Mouse (Mus musculus): ENCODE measurements around the gene 4632433K11Rik.
"Not testable (repeated sequence)": the region's sequence is repeated elsewhere in the genome, so short reads cannot be mapped to it uniquely, and the experiment has no call there.

The 4632433K11Rik gene

DNA sequence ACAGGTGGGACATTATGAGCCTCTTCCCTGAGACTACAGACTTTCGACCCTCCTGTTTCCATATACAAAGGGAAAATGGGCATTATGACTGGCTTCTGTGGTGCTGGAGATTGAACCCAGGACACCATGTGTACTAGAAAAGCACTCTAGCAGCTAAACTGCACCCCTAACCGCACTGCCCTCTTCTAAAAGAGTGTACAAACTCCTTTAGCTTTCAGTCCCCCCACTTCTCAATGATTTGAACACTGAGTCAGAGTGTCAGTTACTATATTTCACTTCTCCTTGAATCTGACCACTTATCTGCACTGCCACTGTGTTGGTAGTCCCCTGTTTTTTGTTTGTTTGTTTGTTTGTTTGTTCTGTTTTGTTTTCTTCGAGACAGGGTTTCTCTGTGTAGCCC, at the start of gene 4632433K11Rik:
Gene 4632433K11Rik, plus strand, starts transcription at position 301 of the 400 bp plus-strand sequence.
- no peak for DNase-seq

DNA sequence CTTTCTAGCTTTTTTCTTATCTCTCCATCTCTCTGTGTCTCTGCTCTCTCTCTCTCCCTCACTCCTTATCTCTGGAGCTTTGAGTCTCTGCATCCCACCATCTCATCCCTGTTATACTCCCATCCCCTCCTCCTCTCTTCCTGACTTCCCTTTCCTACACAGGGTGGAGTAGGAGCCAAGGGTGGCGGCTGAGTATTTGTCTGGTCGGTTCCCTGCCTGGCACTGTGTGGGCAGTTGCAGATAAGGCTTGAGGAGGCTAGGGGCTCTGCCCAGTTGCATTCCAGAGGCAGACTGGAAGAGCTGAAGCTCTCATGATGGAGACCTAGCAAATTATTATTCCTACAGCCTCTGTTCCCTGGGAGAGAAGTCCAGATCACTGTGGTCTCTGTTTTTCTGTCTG, 45.7 kb upstream of the 4632433K11Rik start:
- DNase-seq, result no peak

GRCm38 (mm10) chr7:4993347-4993998, 40.4 kb upstream of the 4632433K11Rik start:
- no peak for DNase-seq

DNA sequence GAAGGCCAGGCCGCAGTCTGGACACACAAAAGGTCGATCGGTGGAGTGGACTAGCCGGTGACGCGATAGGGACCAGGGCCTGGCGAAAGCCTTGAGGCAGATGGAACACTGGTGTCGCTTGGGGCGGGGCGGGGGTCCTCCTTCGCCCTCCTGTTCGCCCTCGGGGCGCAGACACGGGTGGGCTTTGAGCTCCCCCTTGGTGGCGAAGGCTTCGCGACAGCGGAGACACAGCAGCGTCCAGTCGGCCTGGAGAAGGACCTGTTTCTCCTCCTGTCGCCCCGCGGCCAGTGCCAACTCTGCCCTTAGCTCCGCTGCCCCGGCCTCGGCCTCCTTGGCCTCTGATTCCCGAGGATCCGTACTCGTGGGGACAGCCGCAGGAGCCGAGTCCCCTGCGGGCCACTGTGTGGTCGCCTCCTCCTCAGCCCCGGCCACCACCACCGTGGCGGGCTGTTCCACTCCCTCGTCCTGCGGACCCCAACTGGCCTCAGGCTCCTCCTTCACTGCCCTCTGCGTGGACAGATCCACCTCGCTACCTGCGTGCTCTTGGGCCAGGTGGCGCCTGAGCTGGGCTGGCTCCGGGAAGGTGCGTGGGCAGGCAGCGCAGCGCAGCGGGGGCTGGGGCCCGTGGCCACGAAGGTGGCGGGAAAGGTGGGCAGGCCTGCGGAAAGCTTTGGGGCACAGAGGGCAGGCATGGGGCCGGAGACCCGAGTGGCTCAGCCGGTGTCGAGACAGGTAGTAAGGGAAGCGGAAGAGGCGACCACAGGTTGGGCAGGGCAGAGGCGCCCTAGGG, 39.7 kb upstream of the 4632433K11Rik start:
- peak in 1 of 2 experiments; percentile 10 for DNase-seq

DNA sequence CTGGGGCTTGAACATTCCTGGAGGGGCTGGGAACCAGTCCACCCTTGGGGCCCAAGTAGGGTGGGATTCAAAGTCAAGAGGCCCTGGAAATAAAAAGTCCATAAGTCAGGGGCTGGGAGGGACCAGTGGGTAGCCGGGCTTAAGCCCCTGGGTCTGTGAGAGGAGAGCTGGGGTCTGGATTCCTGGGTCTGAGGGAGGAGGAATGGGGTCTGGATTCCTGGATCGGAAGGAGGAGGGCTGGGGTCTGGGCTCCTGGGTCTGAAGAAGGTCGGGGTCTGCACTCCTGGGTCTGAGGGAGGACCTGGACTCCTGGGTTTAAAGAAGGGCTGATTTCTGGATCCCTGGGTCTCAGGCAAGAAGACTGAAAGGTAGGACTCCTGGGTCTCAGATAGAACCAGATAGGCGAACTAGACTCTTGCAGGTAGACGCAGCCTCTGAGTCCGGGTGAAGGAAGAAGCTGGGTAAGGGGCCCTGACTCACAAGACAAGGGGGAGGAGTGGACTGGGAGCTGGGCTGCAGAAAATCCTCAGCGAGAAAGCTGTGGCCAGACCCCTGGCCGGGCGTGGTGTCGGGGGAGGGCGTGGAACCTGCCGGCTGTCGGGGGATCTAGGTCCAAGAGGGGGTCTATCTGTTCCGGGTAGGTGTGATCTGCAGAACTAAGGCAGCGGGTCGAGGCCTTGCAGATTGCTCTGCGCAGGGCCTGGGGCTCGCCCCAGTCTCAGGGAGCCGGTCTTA, 38.5 kb upstream of the 4632433K11Rik start:
- DNase-seq, result peak in 1 of 2 experiments; percentile 5

- DNase-seq, result peak; percentile 73 to 78
Measured at GRCm38 (mm10) chr7:4996003-4996895, 37.7 kb upstream of the 4632433K11Rik start, which contains the start of gene Zfp579. TSS of gene Zfp579 (minus strand) at chr7:4996158.

DNA sequence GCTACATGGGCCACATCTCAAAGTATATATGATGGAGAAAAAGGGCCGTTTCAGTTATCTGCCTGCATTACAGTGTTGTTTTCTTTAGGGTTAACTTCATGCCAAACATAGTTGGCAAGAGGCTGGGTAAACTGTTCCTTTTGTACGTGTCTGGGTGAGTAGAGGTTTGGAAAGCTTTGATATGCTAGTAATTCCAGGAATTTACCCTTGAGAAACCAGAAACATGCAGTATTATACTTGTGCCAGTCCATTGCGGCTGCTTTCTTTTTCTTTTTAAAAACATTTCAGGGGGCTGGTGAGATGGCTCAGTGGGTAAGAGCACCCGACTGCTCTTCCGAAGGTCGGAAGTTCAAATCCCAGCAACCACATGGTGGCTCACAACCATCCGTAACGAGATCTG, 37.0 kb upstream of the 4632433K11Rik start:
- no peak for DNase-seq

DNA sequence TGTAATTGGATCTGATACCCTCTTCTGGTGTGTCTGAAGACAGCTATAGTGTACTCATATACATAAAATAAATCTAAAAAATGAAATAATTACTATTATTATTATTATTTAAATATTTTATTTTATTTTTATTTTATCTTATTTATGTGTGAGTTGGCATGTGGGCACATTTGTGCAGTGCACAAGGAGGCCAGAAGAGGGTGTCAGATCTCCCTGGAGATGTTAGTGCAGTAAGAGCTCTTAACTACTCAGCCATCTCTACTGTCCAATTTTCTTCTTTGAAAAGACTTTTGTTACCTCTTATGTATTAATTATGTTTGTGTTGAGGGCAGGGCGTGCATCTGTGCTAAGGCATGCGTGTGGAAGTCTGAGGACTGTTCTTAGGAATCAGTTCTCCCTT, 34.0 kb upstream of the 4632433K11Rik start:
- no peak for DNase-seq

GRCm38 (mm10) chr7:5002876-5003275, 31.0 kb upstream of the 4632433K11Rik start:
- not testable (repeated sequence) for DNase-seq

DNA sequence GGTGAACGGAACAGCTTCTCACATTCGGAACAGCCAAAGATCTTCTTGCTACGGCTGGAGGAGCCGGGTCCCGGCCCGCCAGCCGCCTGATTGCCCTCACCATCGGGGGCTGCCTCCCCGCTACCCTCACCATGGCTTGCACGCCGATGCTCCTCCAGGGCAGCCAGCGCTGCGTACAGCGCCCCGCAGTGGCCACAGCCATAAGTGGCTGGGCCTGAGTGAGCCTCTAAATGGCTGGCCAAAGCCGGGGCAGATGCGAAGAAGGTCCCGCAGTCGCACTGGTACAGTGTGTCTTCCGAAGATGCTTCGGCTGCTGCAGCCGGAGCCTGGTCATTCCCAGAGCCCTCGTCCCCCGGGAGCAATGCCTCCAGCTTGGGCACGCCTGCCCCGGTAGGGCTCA, 25.7 kb upstream of the 4632433K11Rik start:
- no peak for DNase-seq

GRCm38 (mm10) chr7:5012681-5013513, 21.0 kb upstream of the 4632433K11Rik start:
- no peak for DNase-seq

GRCm38 (mm10) chr7:5014251-5015117, 19.4 kb upstream of the 4632433K11Rik start, which contains the start of the genes Zfp524 and Fiz1:
TSS of gene Zfp524 (plus strand) at chr7:5014415.
TSS of gene Fiz1 (minus strand) at chr7:5014697.
- peak; percentile 90 to 94 for DNase-seq

DNA sequence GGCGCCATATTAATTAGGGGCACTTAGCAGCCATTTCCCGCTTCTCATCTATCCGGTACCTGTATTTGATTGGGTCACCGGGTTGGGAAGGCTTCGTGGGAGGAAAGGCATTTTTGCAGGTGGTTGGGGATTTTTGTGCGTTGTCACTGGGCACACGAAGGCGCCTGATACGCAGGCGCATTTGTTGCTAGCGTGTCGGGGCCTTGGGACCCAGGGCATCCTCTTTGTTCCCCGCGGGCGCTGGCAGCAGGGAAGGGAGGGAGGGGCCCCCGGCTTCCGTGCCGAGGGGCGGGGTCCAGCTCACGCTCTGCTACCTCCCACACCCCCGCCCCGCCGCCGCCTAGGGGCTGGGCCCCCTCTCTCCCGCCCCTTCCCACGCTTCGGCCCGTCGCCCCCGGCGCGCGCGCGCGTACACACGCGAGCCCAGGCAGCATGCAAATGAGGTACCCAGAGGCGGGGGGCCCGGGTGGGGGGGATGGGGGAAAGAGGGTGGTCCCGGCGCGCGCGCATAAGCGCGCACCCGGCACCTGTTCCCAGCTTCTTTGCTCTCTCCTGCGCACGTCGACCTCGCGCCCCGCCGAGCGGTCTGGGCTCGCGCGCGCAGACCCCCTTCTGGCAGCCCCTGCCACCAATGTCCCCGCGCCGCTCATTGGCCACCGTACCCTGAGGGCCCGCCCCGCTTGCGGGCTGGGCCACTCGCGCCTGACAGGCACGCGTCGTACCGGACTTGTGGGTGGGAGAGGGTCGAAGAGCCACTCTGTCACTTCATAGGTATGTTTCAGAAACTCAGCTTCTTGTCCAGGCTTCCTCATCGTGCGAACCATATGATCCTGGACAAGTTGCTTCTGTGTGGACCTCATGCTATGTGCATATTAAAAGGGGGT, 18.6 kb upstream of the 4632433K11Rik start, which contains the start of gene Gm44973:
Gene Gm44973, plus strand, starts transcription at position 379 of the 884 bp plus-strand sequence.
- DNase-seq, result peak; percentile 92 to 93

DNA sequence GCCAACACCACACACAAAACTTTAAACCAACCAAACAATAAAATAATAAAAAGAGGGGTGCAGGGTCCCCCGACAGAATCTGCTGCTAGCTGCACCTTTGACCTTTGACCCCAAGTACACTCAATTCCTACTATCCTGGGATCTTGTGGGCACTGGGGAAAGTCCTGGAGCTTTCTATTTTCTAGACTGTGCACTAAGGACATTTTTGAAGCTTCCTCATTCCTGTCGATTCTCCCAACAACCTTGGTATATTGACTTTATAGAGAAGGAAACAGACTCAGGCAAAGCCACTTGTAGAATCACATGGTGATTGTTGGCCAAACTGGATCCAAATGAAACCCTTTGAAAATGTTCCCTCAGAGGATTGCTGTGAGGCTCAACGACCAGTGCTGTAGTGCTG, 17.9 kb upstream of the 4632433K11Rik start:
- DNase-seq, result no peak

GRCm38 (mm10) chr7:5016920-5017319, 17.0 kb upstream of the 4632433K11Rik start:
- DNase-seq, result no peak

DNA sequence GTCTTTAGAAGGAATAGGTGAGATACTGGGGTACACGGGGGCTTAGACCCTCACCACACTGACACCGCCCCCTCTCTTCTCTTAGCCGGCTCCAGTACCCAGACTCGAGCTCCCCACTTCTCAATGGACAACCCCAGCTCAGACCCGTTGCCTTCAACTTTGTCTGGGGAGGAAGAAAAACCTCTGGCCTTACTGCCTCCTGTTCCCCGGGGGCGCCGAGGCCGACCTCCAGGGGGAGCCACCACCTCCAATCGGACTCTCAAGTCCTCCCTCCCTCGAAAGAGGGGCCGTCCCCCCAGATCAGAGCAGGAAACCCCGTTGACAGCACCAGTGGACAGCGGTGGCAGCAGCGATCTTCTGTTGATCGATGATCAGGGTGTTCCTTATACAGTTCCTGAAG, 16.6 kb upstream of the 4632433K11Rik start:
- DNase-seq, result peak in 1 of 2 experiments; percentile 42

GRCm38 (mm10) chr7:5017931-5018330, 16.0 kb upstream of the 4632433K11Rik start:
- no peak for DNase-seq

- not testable (repeated sequence) for DNase-seq
Measured at GRCm38 (mm10) chr7:5019576-5019975, 14.3 kb upstream of the 4632433K11Rik start.

Measured in thymus, adult 18-20 months (tissue).